Mouse (Mus musculus) spleen, adult 18-20 months (tissue): ENCODE measurements at regions not wholly inside any gene's neighbourhood (a gene's known extent, or its start where the extent isn't known, plus 50 kb on each side); places are given as distances from the start of the nearest gene placed in this dataset.

Source experiments
- DNase-seq, 2 experiments: peaks; one replicate each; pipeline ENCODE4 v3.0.0; 2022; ENCODE audit warnings: mixed read lengths in 2 of 2

- DNase-seq: no peak
Measured at GRCm38 (mm10) chr13:6261458-6261857, 286.5 kb upstream of the Pitrm1 start.

GRCm38 (mm10) chr13:6270546-6270945, 277.4 kb upstream of the Pitrm1 start:
- no peak for DNase-seq

DNA sequence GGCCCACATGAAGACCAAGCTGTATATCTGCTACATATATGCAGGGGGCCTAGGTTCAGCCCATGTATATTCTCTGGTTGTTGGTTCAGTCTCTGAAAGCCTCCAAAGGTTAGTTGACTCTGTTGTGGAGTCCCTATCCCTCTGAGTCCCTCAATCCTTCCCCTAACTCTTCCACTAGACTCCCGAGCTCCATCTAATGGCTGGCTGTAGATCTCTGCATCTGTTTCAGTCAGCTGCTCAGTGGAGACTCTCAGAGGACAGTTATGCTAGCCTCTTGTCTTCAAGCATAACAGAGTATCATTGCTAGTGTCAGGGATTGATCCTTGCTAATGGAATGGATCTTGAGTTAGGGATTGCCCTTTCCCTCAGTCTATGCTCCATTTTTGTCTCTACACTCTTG, 275.0 kb upstream of the Pitrm1 start:
- DNase-seq: no peak

DNA sequence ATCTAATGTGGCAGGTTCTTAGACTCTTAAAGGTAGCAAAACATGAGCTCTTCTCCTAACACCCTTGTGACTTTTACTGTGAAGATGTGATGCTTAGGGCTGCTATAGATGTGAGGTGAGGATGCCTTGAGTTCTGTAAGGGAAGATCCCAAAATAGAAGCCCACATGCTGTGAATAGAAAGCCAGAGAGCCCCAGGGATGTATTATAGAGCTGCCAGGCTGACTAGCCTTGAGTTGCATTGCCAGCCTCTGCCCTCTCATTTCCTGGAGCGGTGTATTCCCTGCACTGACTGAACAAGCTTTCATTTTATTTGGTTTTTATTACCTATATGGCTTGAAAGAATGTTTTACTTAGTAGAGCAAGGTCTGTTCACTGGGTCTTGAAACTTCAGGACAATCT, 267.9 kb upstream of the Pitrm1 start:
- no peak for DNase-seq

DNA sequence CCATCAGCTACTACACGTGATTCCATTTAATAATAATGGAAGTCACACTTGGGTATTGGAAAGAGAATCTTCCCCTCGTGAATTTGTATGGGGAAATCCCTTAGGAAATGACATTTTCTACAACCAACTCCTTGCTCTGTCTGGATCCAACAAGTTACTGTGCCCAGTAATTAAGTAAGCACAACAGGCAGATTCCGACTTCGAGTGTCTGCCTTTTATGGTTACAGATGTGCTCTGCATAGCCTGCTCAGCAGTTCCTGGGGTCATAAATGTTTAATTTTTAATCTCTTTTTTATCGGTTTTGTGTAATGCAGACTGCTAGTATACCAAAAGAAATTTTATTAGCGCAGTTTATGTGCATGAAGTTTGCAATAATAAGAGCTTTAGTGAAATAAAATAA, 259.8 kb upstream of the Pitrm1 start:
- no peak for DNase-seq

DNA sequence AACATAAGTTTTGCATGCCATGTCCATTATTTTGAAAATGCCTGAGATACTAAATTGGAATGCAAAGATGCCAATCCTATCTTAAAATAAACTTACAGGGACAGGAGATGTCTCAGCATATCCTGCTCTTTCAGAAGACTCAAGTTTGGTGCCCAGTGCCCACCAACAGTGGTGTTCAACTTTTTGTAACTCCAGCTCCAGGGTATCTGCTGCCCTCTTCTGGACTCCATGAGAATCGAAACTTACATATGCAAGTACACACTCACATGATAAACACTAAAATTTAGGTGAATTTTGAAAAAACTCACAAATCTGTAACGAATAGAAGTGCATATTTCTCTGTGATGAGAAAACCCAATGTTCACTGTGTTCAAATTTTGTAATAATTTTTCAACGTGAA, 255.9 kb upstream of the Pitrm1 start:
- DNase-seq: no peak

GRCm38 (mm10) chr13:6305718-6306117, 242.2 kb upstream of the Pitrm1 start:
- no peak for DNase-seq

GRCm38 (mm10) chr13:6306616-6306988, 241.3 kb upstream of the Pitrm1 start:
- no peak for DNase-seq

- DNase-seq: no peak
Measured at GRCm38 (mm10) chr13:6306989-6307917, 240.7 kb upstream of the Pitrm1 start.

GRCm38 (mm10) chr13:6316201-6316600, 231.7 kb upstream of the Pitrm1 start:
- no peak for DNase-seq

- DNase-seq: no peak
Measured at GRCm38 (mm10) chr13:6323948-6324347, 224.0 kb upstream of the Pitrm1 start.

GRCm38 (mm10) chr13:6330320-6330950, 217.5 kb upstream of the Pitrm1 start:
- no peak for DNase-seq

DNA sequence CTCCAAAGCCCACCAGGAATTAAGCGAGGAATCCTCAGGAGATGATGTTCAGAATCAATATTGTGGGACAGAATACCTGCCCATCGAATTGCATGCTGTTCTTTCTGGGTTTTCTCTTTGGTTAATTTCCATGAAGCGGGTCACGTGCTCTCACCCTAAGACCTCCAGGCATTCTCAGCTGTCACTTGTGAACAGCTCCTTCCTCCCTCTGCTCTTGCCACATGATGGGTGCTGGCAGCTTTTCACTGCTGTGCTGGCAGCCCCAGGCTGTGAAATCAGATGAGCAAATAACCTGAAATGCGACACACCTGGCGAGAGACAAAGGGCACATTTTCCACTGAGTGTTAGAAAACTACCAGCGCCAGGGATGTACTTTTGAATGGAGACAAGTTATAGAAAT, 207.8 kb upstream of the Pitrm1 start:
- no peak for DNase-seq

DNA sequence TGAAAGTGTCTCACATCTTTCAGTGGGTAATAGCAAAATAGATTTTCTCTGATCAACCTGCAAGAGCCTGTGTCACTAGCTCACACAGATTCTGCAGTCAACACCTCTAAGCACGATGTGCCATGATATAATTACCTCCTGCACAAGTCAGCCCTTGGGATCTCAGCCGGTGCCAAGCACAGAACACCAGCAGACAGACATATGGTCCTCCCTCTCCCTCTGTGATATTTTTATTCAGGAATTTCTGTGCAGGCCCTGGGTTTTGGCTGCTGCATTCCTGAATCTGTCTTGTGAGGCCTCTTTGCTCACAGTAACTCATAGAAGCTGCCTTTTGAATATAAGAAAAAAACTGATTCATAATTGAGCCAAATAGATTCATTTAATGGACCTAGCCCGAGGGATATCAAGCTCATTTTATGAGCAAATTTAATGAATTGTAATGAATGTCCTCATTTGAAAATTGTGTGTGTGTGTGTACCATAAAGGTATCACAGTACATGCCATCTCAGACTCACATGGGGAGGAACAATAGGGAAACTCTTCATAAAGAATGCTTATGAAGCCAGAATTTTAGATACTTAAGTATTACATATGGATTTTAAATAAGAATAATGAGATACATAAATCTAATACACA, 206.7 kb upstream of the Pitrm1 start:
- no peak for DNase-seq

DNA sequence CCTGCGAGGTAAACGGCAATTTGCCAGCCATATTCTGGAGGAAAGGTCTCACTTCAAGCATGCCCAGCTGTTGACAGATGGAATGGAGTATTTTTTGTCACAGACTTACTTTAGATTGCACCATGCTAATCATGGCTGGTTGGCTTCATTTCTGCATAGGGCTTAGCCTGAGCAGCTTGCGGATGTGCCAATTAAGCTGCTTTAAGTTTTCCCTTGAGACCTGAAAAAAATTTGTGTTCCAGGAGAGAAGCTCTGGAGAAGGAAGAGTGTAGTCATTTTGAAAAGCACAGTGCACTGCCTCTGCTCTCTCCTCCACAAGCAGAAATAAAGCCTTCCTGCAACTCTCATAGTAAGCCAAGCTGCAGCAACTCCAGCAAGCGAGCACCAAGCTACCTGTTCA, 182.8 kb upstream of the Pitrm1 start:
- no peak for DNase-seq

DNA sequence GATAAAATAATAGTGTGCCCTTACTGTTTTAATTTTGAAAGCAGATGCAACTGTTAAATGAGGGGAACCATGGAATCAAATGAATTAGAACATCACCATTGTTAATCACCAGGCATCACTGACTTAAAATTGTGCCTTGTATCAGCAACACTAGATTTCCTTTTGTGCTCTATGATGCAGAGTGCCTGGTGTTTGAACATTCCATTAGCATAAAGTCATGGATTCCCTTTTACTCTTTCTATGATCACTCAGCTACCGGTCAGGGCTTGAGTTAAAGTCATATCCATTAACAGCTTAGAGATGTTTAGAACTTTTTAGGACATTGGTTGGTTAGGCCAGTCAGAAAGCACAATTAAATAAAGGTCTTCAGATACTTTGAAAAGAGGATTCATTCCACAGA, 180.3 kb upstream of the Pitrm1 start:
- DNase-seq: no peak

GRCm38 (mm10) chr13:6374570-6375173, 173.3 kb upstream of the Pitrm1 start:
- DNase-seq: no peak

DNA sequence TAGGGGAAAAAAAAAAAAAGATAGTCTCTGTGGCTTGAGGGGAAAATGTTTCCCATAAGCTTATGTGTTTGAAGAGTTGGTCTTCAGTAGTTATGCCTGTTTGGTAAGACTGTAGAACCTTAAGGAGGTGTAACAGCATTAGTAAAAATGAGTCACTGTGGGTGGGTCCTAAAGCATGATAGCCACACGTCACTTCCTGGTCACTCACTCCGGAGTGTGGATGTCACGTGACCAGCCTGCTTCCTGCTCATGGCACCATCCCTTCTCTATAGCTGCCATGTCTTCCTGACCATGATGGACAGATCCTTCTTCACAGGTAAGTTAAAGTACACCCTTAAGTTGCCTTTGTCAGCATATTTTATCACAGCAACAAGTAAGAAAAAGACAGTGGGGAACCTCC, 170.0 kb upstream of the Pitrm1 start:
- DNase-seq: no peak

GRCm38 (mm10) chr13:6395562-6396223, 152.3 kb upstream of the Pitrm1 start:
- DNase-seq: no peak

- DNase-seq: no peak
Measured at GRCm38 (mm10) chr13:6397648-6398047, 150.3 kb upstream of the Pitrm1 start.

GRCm38 (mm10) chr13:6431821-6432220, 116.1 kb upstream of the Pitrm1 start:
- DNase-seq: no peak

DNA sequence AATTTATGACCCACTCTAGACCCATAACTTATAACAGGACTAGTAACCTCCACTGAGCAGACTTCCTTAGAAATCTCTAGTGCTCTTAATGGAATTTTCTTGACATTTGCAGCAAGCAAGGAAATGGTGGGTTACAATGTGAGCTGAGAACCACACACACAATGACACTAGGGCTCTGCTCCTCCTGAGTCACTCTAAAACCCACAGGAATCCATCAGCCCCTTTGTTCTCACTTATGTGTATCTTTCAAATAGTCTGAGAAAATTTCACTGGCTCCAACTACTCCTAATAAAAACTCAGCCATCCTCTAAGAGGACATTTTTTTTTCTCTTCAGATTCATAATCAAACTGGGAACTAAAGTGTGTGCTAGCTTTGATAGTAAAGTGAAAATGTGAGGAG, 101.0 kb upstream of the Pitrm1 start:
- no peak for DNase-seq

GRCm38 (mm10) chr13:6461363-6461762, 86.6 kb upstream of the Pitrm1 start:
- DNase-seq: no peak
